Mouse (Mus musculus) adrenal gland, adult (tissue): Measurements from ENCODE around the gene Nek5.

Experiments
- DNase-seq, 2 experiments: peaks; one replicate each; pipeline ENCODE4 v3.0.0; 2022 to 2023; ENCODE audit warnings: low spot score in 1 of 2; ENCODE audit not compliant: inconsistent age in 2 of 2

Nek5 gene

GRCm38 (mm10) chr8:22091568-22091967, 33.3 kb downstream of the Nek5 start:
- DNase-seq = peak in 1 of 2 experiments; percentile 43

- DNase-seq = no peak
These were observed 35.6 kb downstream of the Nek5 start for GRCm38 (mm10) chr8:22089226-22089625.

- no peak for DNase-seq
These were observed 45.4 kb downstream of the Nek5 start for GRCm38 (mm10) chr8:22079313-22080007.

GRCm38 (mm10) chr8:22061126-22061525, 63.7 kb downstream of the Nek5 start:
- DNase-seq = peak in 1 of 2 experiments; percentile 76

GRCm38 (mm10) chr8:22060446-22060889, 64.4 kb downstream of the Nek5 start, which contains the start of gene Alg11:
TSS of gene Alg11 (plus strand) at chr8:22060721.
- DNase-seq = peak; percentile 98

GRCm38 (mm10) chr8:22059821-22060445, 64.9 kb downstream of the Nek5 start, which contains the start of gene Atp7b:
TSS of gene Atp7b (minus strand) at chr8:22060305.
- DNase-seq = peak in 1 of 2 experiments; percentile 83

- no peak for DNase-seq
These were observed 65.6 kb downstream of the Nek5 start for GRCm38 (mm10) chr8:22059153-22059738.

GRCm38 (mm10) chr8:22058368-22058767, 66.5 kb downstream of the Nek5 start:
- DNase-seq = no peak

GRCm38 (mm10) chr8:22056850-22057249, 68.0 kb downstream of the Nek5 start:
- no peak for DNase-seq

- no peak for DNase-seq
These were observed 69.4 kb downstream of the Nek5 start for GRCm38 (mm10) chr8:22055492-22055877.

GRCm38 (mm10) chr8:22054674-22055491, 70.0 kb downstream of the Nek5 start:
- peak; percentile 39 to 76 for DNase-seq

- peak; percentile 31 to 75 for DNase-seq
These were observed 77.0 kb downstream of the Nek5 start for GRCm38 (mm10) chr8:22047699-22048464.

GRCm38 (mm10) chr8:22043706-22044105, 81.1 kb downstream of the Nek5 start:
- no peak for DNase-seq

GRCm38 (mm10) chr8:22042515-22042914, 82.3 kb downstream of the Nek5 start:
- DNase-seq = no peak

GRCm38 (mm10) chr8:22040153-22040509, 84.7 kb downstream of the Nek5 start:
- DNase-seq = no peak

- DNase-seq = no peak
These were observed 85.2 kb downstream of the Nek5 start for GRCm38 (mm10) chr8:22039468-22040152.

GRCm38 (mm10) chr8:22037022-22037421, 87.8 kb downstream of the Nek5 start:
- no peak for DNase-seq

GRCm38 (mm10) chr8:22036137-22036536, 88.7 kb downstream of the Nek5 start:
- DNase-seq = no peak

- DNase-seq = no peak
These were observed 93.9 kb downstream of the Nek5 start for GRCm38 (mm10) chr8:22030990-22031389.

GRCm38 (mm10) chr8:22028973-22029372, 95.9 kb downstream of the Nek5 start:
- no peak for DNase-seq
